Mouse (Mus musculus): ENCODE data around the gene Maats1. TPM values are rescaled to one million over a fixed set of nuclear protein-coding genes. Genes with fewer than 3 reads are reported as not detected.

The Maats1 gene
- polyA plus RNA-seq, 1 experiment = 0.24 TPM

- DNase-seq (ENCODE audit: low read depth) = no peak
Observed at GRCm38 (mm10) chr16:38370633-38371374, 28.9 kb upstream of the Maats1 start.

GRCm38 (mm10) chr16:38369992-38370484 is 28.1 kb upstream of the Maats1 start:
- DNase-seq (ENCODE audit: low read depth) = no peak

- DNase-seq (ENCODE audit: low read depth) = no peak
Observed at GRCm38 (mm10) chr16:38369431-38369830, 27.5 kb upstream of the Maats1 start.

- DNase-seq (ENCODE audit: low read depth) = no peak
Observed at GRCm38 (mm10) chr16:38369000-38369399, 27.1 kb upstream of the Maats1 start.

- no peak for DNase-seq (ENCODE audit: low read depth)
Observed at GRCm38 (mm10) chr16:38368336-38368735, 26.4 kb upstream of the Maats1 start.

- no peak for DNase-seq (ENCODE audit: low read depth)
Observed at GRCm38 (mm10) chr16:38366231-38366630, 24.3 kb upstream of the Maats1 start.

- no peak for DNase-seq (ENCODE audit: low read depth)
Observed at GRCm38 (mm10) chr16:38365390-38365789, 23.4 kb upstream of the Maats1 start.

- DNase-seq (ENCODE audit: low read depth) = no peak
Observed at GRCm38 (mm10) chr16:38363657-38364056, 21.7 kb upstream of the Maats1 start.

GRCm38 (mm10) chr16:38363256-38363595 is 21.3 kb upstream of the Maats1 start:
- no peak for DNase-seq (ENCODE audit: low read depth)

- no peak for DNase-seq (ENCODE audit: low read depth)
Observed at GRCm38 (mm10) chr16:38362493-38363255, 20.7 kb upstream of the Maats1 start.

GRCm38 (mm10) chr16:38361933-38362332 is 20.0 kb upstream of the Maats1 start, which contains the start of gene Popdc2:
Gene Popdc2 (plus strand): TSS chr16:38362209.
- no peak for DNase-seq (ENCODE audit: low read depth)

GRCm38 (mm10) chr16:38360317-38360716 is 18.4 kb upstream of the Maats1 start:
- DNase-seq (ENCODE audit: low read depth) = no peak

- DNase-seq (ENCODE audit: low read depth) = no peak
Observed at GRCm38 (mm10) chr16:38359857-38360256, 17.9 kb upstream of the Maats1 start.

GRCm38 (mm10) chr16:38359241-38359640 is 17.3 kb upstream of the Maats1 start:
- no peak for DNase-seq (ENCODE audit: low read depth)

GRCm38 (mm10) chr16:38358256-38358812 is 16.4 kb upstream of the Maats1 start:
- DNase-seq (ENCODE audit: low read depth) = no peak

- DNase-seq (ENCODE audit: low read depth) = no peak
Observed at GRCm38 (mm10) chr16:38354185-38354913, 12.4 kb upstream of the Maats1 start.

GRCm38 (mm10) chr16:38353642-38354041 is 11.7 kb upstream of the Maats1 start:
- no peak for DNase-seq (ENCODE audit: low read depth)

GRCm38 (mm10) chr16:38352851-38353250 is 10.9 kb upstream of the Maats1 start:
- DNase-seq (ENCODE audit: low read depth) = no peak

- DNase-seq (ENCODE audit: low read depth) = no peak
Observed at GRCm38 (mm10) chr16:38352031-38352430, 10.1 kb upstream of the Maats1 start.

- DNase-seq (ENCODE audit: low read depth) = no peak
Observed at GRCm38 (mm10) chr16:38350939-38351338, 9.0 kb upstream of the Maats1 start.

- no peak for DNase-seq (ENCODE audit: low read depth)
Observed at GRCm38 (mm10) chr16:38350361-38350855, 8.5 kb upstream of the Maats1 start.

- no peak for DNase-seq (ENCODE audit: low read depth)
Observed at GRCm38 (mm10) chr16:38349881-38350280, 7.9 kb upstream of the Maats1 start.

Measured in gonadal fat pad, adult 2 months (tissue).